Mouse (Mus musculus) cerebellum, postnatal 10 days (tissue): ENCODE data around the gene Stk39.

Experiments used
- DNase-seq, 2 experiments: peaks; one replicate each; pipeline ENCODE4 v3.0.0; 2021; ENCODE audit warnings: mixed read lengths in 2 of 2

The Stk39 gene

DNA sequence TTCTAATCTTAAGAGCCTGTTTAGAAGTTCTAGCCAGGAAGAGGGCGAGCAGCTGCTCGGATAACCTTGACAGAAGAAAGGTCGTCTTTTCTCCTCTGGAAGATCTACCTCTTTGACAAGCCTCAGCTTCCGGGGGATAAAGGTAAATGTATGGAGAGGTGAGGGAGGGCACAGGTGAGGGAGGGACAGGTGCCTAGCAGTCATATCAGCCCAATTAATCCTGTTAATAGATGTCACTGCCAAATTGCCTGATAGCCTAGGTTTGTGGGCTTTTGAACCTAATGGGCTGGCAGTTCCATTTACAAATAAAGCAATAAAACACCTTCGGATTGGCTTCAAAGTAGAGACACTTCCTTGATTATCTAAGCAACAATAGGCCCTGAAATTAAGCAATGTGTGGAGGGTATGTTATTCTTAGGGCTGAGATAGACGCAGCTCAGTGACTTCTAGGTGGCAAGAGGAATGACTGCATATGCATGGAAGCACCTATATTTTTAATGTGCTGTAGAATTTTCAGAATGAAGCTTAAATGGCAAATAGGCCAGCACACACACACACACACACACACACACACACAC lies 14.5 kb downstream of the Stk39 start:
- no peak for DNase-seq

DNA sequence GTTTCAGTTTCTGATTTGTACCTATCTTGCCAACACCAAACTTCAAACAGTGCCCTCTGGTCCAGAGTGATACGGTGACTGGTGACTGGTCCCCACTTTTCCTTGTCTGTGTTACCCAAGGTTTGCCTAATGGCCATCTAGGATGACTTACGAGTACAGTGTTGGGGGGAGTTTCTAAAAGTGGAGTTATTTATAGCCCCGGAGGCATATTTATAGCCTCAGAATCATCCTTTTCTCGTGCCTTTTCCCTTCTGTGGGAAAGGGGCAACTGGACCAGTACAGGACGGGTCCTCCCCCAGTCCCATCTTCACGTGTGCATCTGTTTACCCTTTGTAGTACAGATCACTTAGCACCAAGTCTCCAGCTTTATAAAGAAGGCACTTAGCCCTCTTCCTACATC lies 15.2 kb downstream of the Stk39 start:
- no peak for DNase-seq

- no peak for DNase-seq
Measured at GRCm38 (mm10) chr2:68452379-68452778, 19.7 kb downstream of the Stk39 start.

GRCm38 (mm10) chr2:68448035-68448434 lies 24.0 kb downstream of the Stk39 start:
- DNase-seq: no peak

DNA sequence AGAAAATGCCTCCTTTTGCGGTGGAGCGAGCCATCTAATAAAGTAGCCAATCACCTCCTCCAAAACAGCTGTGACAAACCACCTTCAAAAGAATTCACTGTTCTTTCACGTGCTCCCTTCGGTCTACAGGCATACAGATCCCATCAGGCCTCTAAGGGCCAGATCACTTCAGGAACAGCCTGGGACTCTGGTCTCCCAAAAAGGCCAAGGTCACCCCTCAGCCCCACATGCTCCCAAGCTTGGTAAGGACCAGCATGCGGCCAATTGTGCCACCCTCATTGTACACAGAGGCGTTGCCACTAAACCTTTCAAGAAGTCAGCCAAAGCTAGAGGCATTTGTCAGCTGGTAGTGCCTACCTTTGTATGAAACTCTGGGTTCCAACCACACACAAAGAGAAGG lies 28.9 kb downstream of the Stk39 start:
- no peak for DNase-seq

GRCm38 (mm10) chr2:68442113-68442717 lies 29.9 kb downstream of the Stk39 start:
- no peak for DNase-seq

DNA sequence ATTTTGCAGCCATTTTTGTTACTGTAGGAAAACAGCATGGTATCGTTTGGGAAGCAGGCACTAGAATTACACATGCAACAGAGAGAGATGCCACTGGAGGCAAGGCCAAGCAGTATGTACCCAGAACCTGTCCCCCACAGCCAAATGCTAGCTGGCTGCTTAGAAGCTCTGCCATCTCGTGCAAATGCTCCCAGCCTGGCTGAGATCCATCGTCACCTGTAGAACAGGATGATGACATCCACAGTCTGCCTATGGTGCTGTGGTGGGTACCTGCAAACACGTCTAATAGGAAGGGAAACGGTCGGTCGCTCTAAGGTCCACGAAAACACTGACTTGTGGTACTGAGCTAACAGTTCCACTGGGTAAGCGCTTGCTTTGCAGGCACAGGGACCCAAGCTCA lies 32.5 kb downstream of the Stk39 start:
- DNase-seq: peak; percentile 58 to 59

DNA sequence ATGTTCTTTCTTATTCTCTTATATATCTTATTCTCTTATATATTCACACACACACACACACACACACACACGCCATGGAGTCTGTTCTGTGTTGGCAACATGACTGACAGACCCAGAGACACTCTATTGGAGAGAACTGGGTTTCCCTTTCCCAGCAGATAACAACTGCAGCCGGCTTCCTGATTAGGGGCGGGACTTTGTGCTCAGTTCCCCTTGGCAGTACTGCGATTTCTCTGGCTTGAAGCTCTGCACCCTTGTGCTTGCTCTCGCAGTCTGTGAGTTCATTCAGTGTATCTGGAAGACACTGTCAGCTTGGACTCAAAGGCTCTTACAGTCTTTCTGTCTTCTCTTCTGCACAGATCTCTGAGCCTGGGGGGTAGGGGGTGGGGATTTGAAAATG lies 34.1 kb downstream of the Stk39 start:
- DNase-seq: no peak

- DNase-seq: no peak
Measured at GRCm38 (mm10) chr2:68437216-68437615, 34.9 kb downstream of the Stk39 start.

GRCm38 (mm10) chr2:68436305-68436704 lies 35.8 kb downstream of the Stk39 start:
- DNase-seq: no peak

GRCm38 (mm10) chr2:68435494-68436255 lies 36.4 kb downstream of the Stk39 start:
- DNase-seq: no peak

DNA sequence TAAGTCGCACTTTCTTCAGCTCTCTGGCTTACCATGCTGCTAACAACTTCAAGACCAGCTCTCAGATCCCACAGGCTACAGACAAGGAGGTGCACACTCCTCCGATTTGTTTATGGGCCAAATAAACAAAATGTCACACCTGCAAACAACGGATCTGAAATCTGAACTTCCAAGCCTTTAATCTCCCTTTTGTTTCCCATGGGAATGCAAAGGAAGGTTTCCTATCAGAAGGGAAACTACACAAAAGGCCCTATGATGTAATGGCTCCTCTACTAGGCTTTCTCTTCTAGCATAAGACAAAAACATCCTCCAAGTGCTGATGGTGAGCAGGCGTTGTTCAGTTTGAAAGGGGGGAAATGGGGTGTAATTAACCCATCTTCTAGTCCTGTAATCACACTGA lies 37.1 kb downstream of the Stk39 start:
- DNase-seq: no peak

DNA sequence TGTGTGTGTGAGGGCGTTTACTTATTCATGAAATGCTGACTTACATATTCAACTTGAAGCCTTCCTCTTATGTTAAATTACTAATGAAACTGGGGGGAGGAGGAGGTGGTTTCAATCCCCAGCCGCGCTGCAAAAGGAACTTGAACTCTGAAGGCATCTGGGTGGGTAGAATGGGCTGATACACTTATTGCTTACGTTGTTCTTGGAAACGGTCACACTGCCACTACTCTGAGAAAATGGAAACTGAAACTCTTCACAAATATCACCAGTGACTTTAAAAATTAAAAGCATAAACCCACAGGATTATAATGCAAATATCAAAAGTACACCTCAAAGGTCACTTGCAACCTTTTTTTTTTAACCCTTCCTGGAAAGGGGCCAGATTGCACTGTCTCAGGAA lies 37.5 kb downstream of the Stk39 start:
- no peak for DNase-seq

DNA sequence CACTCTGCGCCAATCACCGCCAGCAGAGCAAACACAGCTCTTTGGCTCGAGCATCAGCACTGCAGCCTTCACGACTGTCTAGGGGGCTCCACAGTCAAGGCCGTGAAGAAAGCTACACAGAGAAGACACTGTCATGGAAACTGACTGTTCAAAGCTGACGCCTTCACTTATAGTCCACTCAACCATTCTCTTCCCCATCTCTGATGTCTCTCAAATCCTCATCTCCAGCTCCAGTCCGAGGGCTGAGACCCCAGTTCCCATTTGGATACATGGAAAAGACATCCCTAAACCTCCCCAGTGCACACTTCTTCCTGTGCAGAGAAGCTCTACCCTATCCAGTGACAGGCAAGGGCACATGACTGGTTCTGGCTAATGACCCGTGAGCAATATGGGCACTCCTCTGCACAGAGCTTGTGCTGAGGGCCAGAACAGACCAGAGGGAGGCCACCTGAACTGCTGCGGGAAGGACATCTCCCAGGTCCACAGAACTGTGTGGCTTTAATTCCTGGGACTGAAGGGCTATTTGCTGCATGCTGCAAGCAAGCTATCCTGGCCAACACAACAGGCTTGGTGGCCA lies 38.2 kb downstream of the Stk39 start:
- DNase-seq: no peak

- peak; percentile 12 to 36 for DNase-seq
Measured at GRCm38 (mm10) chr2:68432834-68433233, 39.2 kb downstream of the Stk39 start.

DNA sequence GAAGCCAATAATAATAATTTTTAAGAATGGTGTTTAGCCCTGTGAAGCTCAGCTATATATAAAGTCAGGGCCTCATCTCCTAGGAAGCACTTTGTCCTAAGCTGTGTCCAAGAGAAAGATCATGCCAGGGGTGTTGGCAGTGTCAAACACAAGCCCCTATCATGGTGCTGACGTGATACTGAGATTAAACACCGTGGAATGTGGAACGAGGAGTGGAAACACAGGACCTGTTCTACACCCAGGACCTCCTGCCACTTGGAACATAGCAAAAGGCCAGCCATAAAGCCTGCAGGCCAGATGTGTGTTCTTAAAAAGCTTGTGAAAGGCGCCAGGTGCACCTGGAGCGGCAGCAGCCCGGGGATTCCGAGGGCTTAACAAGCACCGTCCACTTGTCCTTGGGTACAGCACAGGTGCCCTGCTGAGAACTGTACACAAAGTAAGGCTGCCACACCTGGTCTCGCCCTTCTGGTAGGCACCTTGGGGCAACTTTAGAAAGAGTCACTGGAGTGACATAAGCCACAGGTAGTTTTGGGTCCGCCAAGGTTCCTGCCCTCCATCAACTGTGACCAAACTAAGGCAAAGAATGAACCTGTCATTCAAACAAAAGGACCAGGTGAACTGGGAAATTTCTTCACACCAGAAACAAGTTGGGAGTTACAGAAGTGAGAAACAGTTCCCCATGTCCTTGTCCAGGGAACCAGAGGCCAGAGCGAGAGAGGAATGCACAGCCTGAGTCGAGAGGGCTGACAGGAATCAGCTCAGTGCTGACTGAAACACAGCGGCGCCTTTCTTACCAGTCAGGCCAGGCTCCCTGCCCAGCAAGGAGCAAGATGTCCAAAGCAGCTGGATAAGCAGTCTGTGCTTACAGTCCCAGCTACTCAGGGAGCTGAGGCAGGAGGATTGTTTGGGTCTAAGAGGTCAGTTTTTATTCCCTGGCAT lies 40.8 kb downstream of the Stk39 start:
- DNase-seq: no peak

- DNase-seq: peak in 1 of 2 experiments; percentile 13
Measured at GRCm38 (mm10) chr2:68430493-68430892, 41.6 kb downstream of the Stk39 start.

DNA sequence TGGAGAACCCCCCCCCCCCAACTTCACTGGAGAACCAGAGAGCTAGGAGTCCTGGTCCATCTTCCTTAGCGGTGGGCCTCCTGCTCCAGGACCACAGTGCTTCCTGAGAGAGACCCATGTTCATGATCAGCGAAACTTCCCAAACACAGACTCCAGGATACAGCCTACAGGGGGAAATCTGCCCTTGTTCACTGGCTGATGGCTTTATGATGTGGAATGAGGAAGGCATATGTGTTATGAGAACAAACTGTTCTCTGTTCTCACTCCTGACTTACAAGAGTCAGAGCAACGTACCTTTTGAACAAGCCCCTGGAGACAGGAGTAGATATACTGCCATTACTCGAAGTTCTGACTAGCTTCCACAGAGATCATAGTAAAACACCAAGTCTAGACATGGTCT lies 42.6 kb downstream of the Stk39 start:
- DNase-seq: no peak

DNA sequence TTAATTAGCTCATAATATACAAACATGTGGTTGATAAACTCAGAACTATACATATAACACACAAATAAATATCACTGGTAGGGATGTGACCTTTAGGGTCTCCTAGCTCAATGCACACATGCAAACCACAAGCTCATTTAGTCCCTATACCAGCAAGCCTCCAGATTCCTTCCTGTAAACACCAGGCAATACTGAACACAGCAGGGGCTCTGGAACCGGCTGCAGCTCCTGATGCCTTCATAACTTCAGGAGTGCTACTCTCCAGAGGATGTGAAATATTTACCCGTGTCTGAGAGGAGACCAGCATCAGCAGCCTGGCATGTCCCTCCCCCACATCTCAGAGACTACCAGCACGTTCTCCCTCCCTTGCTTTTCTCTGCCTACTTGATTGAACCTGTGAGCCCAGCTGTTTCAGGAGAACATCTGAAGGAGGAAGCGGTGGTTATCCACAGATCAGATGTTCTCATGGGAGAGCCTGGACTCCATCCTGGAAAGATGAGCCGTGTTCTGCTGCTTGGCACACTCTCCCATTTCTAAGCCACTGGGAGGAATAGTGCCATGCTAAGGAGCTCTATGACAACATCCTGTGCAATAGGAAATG lies 45.0 kb downstream of the Stk39 start:
- DNase-seq: peak in 1 of 2 experiments; percentile 24

DNA sequence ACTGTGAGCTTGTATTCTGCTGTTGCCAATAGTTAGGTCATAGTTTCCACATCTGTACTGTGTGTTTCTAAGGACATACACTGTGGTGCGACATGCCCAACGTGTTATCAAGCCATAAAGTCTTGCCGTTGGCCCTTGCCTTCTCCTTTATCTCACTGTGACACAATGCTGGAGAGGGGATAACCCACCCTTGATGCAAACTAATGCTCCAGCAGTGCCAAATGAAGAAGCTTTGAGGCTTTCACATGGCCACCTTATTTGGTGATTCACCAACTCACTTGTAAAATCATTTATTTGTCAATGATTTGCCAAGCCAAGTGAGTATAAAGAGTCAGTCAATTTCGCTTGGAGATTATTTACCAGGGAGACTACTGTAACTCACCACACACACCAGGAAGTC lies 46.0 kb downstream of the Stk39 start:
- DNase-seq: no peak

DNA sequence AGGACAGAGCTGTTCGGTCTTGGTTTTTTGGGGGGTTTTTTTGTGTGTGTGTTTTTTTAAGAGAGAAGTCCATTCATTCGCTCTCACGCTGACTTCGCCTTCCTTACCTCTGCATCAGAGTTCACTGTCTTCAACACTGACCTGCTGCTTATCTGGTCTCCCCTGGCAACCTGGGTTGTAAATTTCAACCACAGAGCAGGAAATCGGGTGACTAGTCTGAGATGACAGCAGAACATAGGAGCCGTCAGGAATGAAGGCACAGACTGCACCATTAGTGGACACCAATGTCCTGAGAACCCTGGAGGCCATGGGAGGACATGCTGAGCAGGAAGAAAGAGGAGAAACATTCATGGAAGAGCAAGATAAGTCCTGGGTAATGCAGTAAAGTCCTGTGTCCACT lies 51.1 kb downstream of the Stk39 start:
- DNase-seq: no peak

GRCm38 (mm10) chr2:68420223-68420622 lies 51.8 kb downstream of the Stk39 start:
- no peak for DNase-seq
